Mouse (Mus musculus) layer of hippocampus, postnatal 36 days (tissue): ENCODE measurements around the gene Mrvi1. TPM values are rescaled to one million over a fixed set of nuclear protein-coding genes. Genes with fewer than 3 reads are reported as not detected.

Experiments used
- DNase-seq, 2 experiments: peaks; one replicate each; pipeline ENCODE4 v3.0.0; 2022
- total RNA-seq, 2 experiments: library from RNA; stranded (reverse); gene quantifications; 2 replicates each; pipeline ENCODE4 v1.2.3; 2021

Gene Mrvi1
- total RNA-seq, 2 experiments from 2014 or later = 1.3 to 2.7 TPM

- DNase-seq = no peak
Observed at GRCm38 (mm10) chr7:110977699-110978392, 4.4 kb downstream of the Mrvi1 start.

- no peak for DNase-seq
Observed at GRCm38 (mm10) chr7:110973450-110973849, 8.8 kb downstream of the Mrvi1 start.

- no peak for DNase-seq
Observed at GRCm38 (mm10) chr7:110972796-110973195, 9.5 kb downstream of the Mrvi1 start.

- no peak for DNase-seq
Observed at GRCm38 (mm10) chr7:110967373-110967772, 14.9 kb downstream of the Mrvi1 start.

- no peak for DNase-seq
Observed at GRCm38 (mm10) chr7:110966853-110967252, 15.4 kb downstream of the Mrvi1 start.

GRCm38 (mm10) chr7:110965387-110965786, 16.9 kb downstream of the Mrvi1 start:
- no peak for DNase-seq

- DNase-seq = no peak
Observed at GRCm38 (mm10) chr7:110963655-110963997, 18.6 kb downstream of the Mrvi1 start.

- no peak for DNase-seq
Observed at GRCm38 (mm10) chr7:110962943-110963654, 19.2 kb downstream of the Mrvi1 start.

GRCm38 (mm10) chr7:110962497-110962896, 19.8 kb downstream of the Mrvi1 start:
- no peak for DNase-seq

GRCm38 (mm10) chr7:110956422-110957170, 25.7 kb downstream of the Mrvi1 start:
- no peak for DNase-seq

- DNase-seq = no peak
Observed at GRCm38 (mm10) chr7:110955576-110955975, 26.7 kb downstream of the Mrvi1 start.

- no peak for DNase-seq
Observed at GRCm38 (mm10) chr7:110954072-110954858, 28.0 kb downstream of the Mrvi1 start.

- no peak for DNase-seq
Observed at GRCm38 (mm10) chr7:110953210-110953609, 29.1 kb downstream of the Mrvi1 start.

GRCm38 (mm10) chr7:110950621-110950925, 31.7 kb downstream of the Mrvi1 start:
- no peak for DNase-seq

GRCm38 (mm10) chr7:110949785-110950620, 32.3 kb downstream of the Mrvi1 start:
- no peak for DNase-seq

GRCm38 (mm10) chr7:110948579-110948978, 33.7 kb downstream of the Mrvi1 start:
- no peak for DNase-seq

- DNase-seq = no peak
Observed at GRCm38 (mm10) chr7:110947616-110948015, 34.6 kb downstream of the Mrvi1 start.

GRCm38 (mm10) chr7:110946731-110947130, 35.5 kb downstream of the Mrvi1 start:
- DNase-seq = no peak

- no peak for DNase-seq
Observed at GRCm38 (mm10) chr7:110944321-110944720, 37.9 kb downstream of the Mrvi1 start.

GRCm38 (mm10) chr7:110941701-110942530, 40.3 kb downstream of the Mrvi1 start:
- no peak for DNase-seq

GRCm38 (mm10) chr7:110941116-110941521, 41.1 kb downstream of the Mrvi1 start:
- no peak for DNase-seq
